Mouse (Mus musculus): ENCODE results near the gene Gm10447.

Gm10447 gene

DNA sequence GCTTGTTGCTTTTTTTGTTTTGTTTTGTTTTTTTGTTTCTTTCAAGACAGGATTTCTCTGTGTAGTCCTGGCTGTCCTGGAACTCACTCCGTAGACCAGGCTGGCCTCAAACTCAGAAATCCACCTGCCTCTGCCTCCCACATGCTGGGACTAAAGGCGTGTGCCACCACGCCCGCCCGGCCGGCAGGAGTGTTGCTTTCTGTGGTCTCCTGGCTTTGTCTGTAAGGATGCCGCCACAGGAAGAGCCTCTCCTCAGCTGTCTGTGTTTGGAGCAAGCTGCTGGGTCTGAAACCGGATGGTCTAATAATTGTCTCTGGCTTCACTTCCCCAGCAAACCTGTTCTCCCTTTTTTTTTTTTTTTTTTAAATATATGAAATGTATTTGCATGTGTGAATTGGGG, 21.4 kb downstream of the Gm10447 start:
- no peak for TF ChIP-seq GATA4 (IDR thresholded peaks at IDR 0.05; ENCODE audit: insufficient replicate concordance, low read length)

DNA sequence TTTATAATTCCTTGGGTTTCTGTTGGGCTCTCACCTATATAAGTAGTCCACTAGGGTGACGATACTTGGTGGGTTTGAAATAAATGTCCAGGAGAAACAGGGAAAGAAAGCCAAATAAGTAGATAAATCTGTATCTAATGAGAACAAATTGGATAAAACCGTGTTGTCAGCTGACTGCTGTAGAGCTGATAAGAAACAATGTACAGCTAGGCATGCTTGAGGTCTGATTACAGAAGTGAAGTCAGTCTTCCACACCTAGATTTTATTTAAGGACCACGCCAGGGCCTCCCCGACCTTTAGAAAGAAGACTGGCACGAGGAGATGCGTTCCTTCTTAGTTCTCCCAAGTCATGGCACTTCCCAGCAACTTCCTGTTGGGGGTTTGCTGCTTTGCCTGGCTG, 23.9 kb downstream of the Gm10447 start:
- no peak for TF ChIP-seq GATA4 (IDR thresholded peaks at IDR 0.05; ENCODE audit: insufficient replicate concordance, low read length)

DNA sequence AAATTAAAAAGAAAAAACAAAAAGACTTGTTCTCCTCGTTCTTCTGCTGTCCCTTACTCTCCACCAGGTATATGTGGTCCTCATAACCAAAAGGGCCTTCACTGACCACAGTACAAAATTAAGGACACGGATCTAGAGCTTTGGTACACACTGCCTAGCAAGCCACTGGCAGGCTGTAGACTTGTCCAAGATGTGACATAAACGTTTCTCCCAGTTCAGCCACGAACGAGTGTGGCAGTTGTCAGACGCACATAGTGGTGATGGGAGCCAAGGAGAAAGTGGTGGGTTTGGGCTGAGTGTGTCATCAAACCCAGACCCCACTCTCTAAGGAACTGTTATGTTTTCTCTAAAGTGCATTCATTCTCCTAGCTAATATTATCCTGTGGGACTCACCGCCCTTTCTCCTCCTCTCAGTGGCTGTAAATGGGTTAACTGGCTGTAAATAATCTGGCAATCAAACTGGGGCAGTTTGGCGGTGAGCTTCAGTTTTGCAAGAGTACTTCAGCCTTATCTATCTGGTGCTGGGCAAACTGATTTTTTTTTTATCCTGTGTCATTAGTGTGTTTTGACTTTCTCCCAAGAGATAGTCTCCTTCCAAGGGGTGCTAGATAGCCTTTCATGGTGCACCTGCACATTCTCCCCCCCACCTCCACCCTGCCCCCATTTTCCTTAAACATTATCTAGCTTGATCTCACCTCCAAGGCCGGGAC, 25.4 kb downstream of the Gm10447 start:
- TF ChIP-seq GATA4 (IDR thresholded peaks at IDR 0.05; ENCODE audit: insufficient replicate concordance, low read length), result peak; percentile 88

DNA sequence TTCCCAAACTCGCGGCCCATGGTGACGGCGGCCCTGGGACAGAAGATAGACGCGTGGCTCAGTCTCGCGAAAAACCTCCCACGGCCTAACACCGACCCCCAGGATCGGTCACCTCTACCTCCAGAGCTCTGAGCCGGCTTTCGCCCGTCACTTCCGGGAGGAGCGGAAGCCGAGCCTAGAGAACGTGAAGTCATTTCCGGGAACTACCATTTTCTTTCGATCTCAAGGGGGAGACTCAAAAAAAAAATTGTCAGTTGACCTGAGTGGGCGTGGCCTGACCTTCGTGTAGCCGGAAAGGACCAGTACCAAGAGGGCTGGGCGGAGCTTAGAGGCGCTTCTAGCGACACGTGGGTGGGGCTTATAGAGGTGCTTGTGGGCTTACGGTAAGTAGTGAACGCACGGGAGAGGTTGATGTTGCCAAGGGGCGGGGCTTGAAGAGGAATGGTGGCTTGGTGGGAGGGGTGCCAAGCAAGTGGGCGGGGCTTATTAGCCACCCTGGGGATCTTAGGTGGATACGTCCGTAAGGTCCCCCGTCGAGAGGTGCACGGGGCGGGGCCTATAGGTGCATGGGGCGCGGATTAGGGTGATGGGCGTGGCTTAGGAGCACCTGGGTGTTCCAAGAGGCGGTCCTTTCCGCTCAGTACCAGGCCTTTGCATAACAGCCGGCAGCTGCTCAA, 26.1 kb downstream of the Gm10447 start, which contains the start of the genes Uqcrq and Gdf9:
Uqcrq (minus strand) TSS at position 162 of the 677 bp plus-strand sequence.
Gdf9 (plus strand) TSS at position 354 of the 677 bp plus-strand sequence.
- TF ChIP-seq GATA4 (IDR thresholded peaks at IDR 0.05; ENCODE audit: insufficient replicate concordance, low read length), result no peak; the same call in 1 of the 2 replicates

DNA sequence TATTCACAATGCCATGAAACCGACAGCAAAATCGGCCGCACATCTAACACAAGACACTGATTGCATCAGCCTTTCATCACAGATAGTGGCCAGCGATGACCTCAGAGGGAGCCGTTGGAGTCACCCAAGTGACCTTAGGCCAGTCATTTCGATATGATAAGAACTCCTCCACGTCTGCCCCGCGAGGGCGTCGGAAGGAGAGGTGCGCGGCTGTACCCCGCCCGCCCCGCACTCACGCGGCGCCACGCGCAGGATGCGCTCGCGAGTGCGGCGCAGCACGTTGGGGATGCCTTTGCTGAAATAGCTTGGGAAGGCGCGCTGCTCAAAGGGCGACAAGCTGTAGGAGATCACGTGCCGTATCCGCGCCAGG, 26.6 kb downstream of the Gm10447 start:
- peak; percentile 79; the same call in 1 of the 2 replicates for TF ChIP-seq GATA4 (IDR thresholded peaks at IDR 0.05; ENCODE audit: insufficient replicate concordance, low read length)

DNA sequence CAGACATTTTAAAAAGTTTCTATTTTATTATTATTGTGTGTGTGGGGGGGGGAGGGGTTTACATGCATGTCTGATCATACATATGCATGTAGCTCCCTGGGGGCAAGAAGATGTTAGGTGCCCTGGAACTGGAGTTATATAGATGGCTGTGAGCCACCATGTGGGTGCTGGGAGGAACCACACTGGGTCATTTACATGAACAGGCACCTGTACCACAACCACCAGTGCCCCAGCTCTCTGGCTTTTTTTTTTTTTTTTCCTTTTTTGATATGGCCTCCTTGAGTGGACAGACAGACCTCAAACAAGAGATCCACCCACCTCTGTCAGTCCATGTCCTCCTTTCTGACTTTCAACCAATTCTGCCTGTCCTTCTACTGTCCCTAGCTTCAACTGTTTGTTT, 27.7 kb downstream of the Gm10447 start:
- no peak for TF ChIP-seq GATA4 (IDR thresholded peaks at IDR 0.05; ENCODE audit: insufficient replicate concordance, low read length)

DNA sequence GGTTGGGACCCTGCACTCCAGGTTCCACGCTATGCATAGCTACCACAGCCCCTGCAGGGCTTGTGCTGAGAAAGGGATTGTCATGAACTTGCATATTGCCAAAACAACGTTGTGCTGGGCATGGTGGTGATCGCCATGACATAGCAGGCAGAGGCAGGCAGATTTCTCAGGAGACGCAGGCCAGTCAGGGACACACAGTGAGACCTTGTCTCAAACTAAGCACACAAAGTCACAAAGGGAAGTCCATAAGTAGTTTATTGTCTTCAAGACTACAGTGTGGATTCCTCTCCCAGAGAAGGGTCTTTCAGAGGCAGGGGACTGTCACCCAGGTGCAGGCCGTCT, 28.2 kb downstream of the Gm10447 start:
- TF ChIP-seq GATA4 (IDR thresholded peaks at IDR 0.05; ENCODE audit: insufficient replicate concordance, low read length), result no peak

DNA sequence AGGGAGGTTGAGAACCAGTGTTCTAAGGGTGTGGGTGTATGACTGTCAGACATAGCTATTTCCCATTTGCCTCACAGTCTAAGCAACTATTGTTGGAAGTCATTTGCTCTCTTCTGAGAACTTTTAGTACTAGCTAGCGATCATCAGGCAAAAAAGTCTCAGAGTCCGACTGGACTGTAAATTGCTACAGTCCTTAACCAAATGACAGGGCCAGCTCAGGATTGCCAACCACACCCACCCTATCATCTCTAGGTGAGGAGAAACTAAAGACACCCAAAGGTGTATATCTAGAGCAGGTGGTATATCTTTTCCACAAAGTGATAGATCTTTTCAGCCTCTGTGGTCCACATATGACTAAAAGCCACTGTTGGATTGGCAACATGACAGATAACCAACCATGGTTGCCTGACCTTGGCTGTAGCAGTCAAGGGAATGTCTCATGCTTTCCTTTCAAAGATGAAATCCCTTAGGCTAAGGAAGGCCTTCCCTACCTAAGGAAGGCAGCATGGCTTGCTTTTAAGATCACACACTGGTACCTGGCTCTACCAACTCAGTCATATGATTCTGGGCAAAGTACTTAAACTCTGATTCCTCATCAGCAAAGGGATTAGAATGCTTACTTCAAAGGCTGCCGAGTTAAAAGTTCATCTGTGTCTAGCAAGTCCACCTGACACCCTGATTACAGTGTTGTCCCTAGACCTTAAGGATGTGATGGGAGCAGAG, 28.8 kb downstream of the Gm10447 start:
- no peak for TF ChIP-seq GATA4 (IDR thresholded peaks at IDR 0.05; ENCODE audit: insufficient replicate concordance, low read length)

DNA sequence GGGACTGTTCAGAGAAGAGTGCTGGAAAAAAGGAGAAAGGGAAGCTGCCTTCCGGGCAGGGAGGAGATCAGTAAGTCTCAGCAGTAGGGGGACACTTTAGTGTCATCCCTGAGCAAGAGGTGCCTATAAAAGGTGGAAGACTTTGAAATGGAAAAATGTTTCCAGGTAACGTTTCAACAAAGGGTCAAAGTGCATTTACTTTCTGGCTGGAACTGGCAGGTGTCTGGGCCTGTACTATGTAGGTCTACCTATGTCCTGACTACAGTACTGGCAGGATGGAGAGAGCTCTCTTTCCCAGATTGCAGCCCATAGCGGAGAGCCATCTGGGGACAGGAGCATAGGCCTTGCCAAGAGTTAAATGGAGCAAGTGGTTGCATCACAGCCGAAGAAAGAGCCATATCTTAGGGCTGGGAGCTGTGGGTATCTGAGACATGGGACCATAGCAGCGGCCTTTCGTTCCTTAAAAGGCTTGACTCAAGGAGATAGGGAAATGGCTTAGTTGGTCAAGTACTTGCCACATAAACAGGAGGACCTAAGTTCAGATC, 31.1 kb downstream of the Gm10447 start:
- TF ChIP-seq GATA4 (IDR thresholded peaks at IDR 0.05; ENCODE audit: insufficient replicate concordance, low read length), result no peak

DNA sequence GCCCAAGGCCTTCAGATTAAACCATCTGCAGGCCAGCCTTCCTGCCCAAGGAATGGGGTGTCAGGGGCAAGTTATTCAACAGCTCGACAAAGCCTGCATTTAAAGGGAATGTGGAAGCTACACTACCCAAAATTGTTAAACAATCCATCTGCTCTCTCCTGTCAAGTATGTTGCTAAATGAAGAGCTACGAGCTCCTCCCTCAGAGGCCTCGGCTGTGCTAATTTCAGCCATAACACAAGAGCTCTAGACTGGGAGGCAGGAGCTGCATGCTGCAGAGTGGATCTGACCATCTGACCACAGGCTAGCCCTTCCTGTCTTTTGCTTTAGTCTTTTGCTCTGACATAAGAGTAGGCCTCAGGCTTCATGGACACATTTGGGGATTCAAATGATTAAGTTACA, 31.7 kb downstream of the Gm10447 start:
- no peak for TF ChIP-seq GATA4 (IDR thresholded peaks at IDR 0.05; ENCODE audit: insufficient replicate concordance, low read length)

DNA sequence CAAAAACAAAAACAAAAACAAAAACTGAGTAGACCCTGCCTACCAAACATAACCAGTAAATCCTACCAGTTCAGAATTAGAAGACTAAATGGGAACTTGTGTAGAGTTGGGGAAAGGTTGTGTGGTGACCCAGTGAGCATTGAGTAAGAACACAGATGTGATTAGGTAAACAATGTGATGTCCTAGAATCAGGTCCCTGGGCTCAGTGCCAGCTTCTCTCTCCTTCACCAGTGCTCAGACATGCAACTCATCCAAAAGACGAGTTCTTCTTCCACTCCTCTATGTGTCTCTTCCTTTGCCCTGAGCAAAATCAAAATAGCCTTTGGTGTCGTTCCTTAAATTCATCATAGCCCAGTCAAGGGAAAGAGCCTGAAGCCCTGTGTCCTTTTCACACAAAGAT, 32.1 kb downstream of the Gm10447 start:
- TF ChIP-seq GATA4 (IDR thresholded peaks at IDR 0.05; ENCODE audit: insufficient replicate concordance, low read length), result no peak

DNA sequence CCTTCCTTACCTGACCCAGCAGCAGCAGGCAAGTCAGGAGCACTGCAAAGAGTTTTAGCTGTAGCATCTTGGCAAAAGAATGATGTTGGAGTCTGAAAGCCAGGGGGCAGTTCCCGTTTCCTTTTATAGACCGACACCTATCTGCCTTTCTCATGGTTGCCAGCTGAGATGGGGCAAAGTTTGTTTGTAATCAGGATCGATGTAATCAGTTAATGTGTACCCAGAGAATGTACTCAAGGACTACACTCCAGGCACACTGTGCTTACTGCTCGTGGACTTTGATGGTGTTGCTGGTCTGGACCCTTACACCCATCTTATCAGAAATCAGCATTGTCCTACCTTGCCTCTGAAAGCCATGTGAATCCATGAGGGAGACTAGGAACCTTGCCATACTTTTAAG, 33.9 kb downstream of the Gm10447 start, which contains the start of gene Leap2:
Leap2 (minus strand) TSS at position 135 of the 400 bp plus-strand sequence.
- TF ChIP-seq GATA4 (IDR thresholded peaks at IDR 0.05; ENCODE audit: insufficient replicate concordance, low read length), result peak; percentile 99

DNA sequence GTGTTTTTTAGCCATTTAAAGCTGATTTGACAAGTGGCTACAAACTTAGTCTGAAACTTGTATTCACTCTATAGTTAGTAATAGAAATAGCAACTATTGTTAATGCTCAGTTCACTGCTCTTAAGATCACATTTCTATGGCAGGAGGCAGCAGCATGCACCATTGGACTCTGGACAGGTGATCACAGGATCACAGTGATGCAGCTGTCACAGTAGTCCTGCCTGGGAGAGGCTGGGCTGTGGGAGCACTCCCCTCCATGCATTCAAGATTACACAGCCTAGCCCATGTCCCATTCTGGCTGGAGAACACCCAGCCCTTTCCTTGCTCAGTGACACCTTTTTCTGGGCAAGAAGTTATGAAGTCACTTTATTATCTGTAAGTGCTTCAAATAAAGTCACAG, 38.9 kb downstream of the Gm10447 start:
- TF ChIP-seq GATA4 (IDR thresholded peaks at IDR 0.05; ENCODE audit: insufficient replicate concordance, low read length), result no peak

DNA sequence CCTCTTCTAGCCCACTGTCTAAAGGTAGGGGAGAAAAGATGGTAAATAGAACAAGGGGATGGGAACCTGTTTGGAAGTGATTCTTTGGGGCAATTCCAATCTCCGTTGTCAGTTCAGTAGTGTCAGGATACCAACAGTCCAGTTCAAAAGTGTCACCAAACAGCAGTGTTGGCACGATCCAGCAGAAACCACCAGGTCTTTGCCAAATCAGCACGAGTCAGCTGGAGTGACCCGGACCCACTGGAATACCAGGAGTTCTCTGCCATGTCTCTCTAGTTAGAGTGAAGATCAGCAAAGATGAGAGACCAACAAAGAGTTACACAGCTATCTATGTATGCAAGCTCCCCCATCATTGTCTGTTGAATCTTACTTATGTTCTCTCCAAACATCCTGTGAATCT, 43.0 kb downstream of the Gm10447 start:
- no peak for TF ChIP-seq GATA4 (IDR thresholded peaks at IDR 0.05; ENCODE audit: insufficient replicate concordance, low read length)

DNA sequence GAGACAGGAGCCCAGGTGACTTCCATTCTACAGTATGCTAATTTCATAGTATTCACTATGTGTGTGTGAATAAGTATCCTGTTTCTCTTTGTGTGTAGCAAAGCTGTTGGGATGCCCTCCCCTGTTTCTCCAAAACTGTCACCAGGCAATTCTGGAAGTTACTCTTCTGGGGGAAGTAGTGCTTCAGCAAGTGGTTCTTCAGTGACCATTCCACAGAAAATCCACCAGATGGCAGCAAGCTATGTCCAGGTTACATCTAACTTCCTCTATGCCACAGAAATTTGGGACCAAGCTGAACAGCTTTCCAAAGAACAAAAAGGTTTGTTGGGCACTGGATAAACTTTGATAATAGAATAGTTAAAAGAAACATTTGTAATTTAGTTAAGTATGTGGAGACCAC, 45.2 kb downstream of the Gm10447 start:
- TF ChIP-seq GATA4 (IDR thresholded peaks at IDR 0.05; ENCODE audit: insufficient replicate concordance, low read length), result no peak
